Mouse (Mus musculus): Measurements from ENCODE around the gene 3110082I17Rik.

Gene 3110082I17Rik

GRCm38 (mm10) chr5:139377468-139378270, 82.7 kb downstream of the 3110082I17Rik start, which contains the start of gene Gpr146:
Gpr146 (plus strand) TSS chr5:139377697.
- no peak for DNase-seq (ENCODE audit: low spot score)

- DNase-seq (ENCODE audit: low spot score): no peak
Observed at GRCm38 (mm10) chr5:139374841-139375240, 85.5 kb downstream of the 3110082I17Rik start.

GRCm38 (mm10) chr5:139373889-139374444, 86.4 kb downstream of the 3110082I17Rik start:
- DNase-seq (ENCODE audit: low spot score): no peak

- no peak for DNase-seq (ENCODE audit: low spot score)
Observed at GRCm38 (mm10) chr5:139373126-139373525, 87.2 kb downstream of the 3110082I17Rik start.

GRCm38 (mm10) chr5:139371631-139372401, 88.5 kb downstream of the 3110082I17Rik start:
- peak; percentile 94 for DNase-seq (ENCODE audit: low spot score)

GRCm38 (mm10) chr5:139371118-139371517, 89.2 kb downstream of the 3110082I17Rik start:
- no peak for DNase-seq (ENCODE audit: low spot score)

GRCm38 (mm10) chr5:139370336-139370735, 90.0 kb downstream of the 3110082I17Rik start:
- no peak for DNase-seq (ENCODE audit: low spot score)

GRCm38 (mm10) chr5:139368638-139369320, 91.5 kb downstream of the 3110082I17Rik start:
- DNase-seq (ENCODE audit: low spot score): no peak

- DNase-seq (ENCODE audit: low spot score): no peak
Observed at GRCm38 (mm10) chr5:139367884-139368458, 92.4 kb downstream of the 3110082I17Rik start.

- DNase-seq (ENCODE audit: low spot score): no peak
Observed at GRCm38 (mm10) chr5:139366484-139366883, 93.8 kb downstream of the 3110082I17Rik start.

- no peak for DNase-seq (ENCODE audit: low spot score)
Observed at GRCm38 (mm10) chr5:139365827-139366226, 94.5 kb downstream of the 3110082I17Rik start.

GRCm38 (mm10) chr5:139364911-139365571, 95.3 kb downstream of the 3110082I17Rik start:
- DNase-seq (ENCODE audit: low spot score): no peak

GRCm38 (mm10) chr5:139364260-139364910, 95.9 kb downstream of the 3110082I17Rik start:
- peak; percentile 94 for DNase-seq (ENCODE audit: low spot score)

- no peak for DNase-seq (ENCODE audit: low spot score)
Observed at GRCm38 (mm10) chr5:139363858-139364257, 96.5 kb downstream of the 3110082I17Rik start.

GRCm38 (mm10) chr5:139359244-139359643, 101.1 kb downstream of the 3110082I17Rik start:
- DNase-seq (ENCODE audit: low spot score): no peak

- peak; percentile 60 for DNase-seq (ENCODE audit: low spot score)
Observed at GRCm38 (mm10) chr5:139358653-139359052, 101.7 kb downstream of the 3110082I17Rik start.

- peak; percentile 87 for DNase-seq (ENCODE audit: low spot score)
Observed at GRCm38 (mm10) chr5:139355235-139355772, 105.0 kb downstream of the 3110082I17Rik start.

GRCm38 (mm10) chr5:139353946-139354345, 106.4 kb downstream of the 3110082I17Rik start:
- no peak for DNase-seq (ENCODE audit: low spot score)

GRCm38 (mm10) chr5:139353496-139353895, 106.8 kb downstream of the 3110082I17Rik start:
- peak; percentile 69 for DNase-seq (ENCODE audit: low spot score)

- DNase-seq (ENCODE audit: low spot score): no peak
Observed at GRCm38 (mm10) chr5:139352317-139352716, 108.0 kb downstream of the 3110082I17Rik start, which contains the start of gene Cyp2w1. Cyp2w1 (plus strand) TSS chr5:139352617.

Measured in retina, embryonic 14.5 days (tissue).